Mouse (Mus musculus) embryonic fibroblast, embryonic 13.5 days (primary cell): Measurements from ENCODE around the gene Mylk4. TPM values are rescaled to one million over a fixed set of nuclear protein-coding genes. Genes with fewer than 3 reads are reported as not detected.

Source experiments
- H3K27ac ChIP-seq: 2 replicates; pipeline ENCODE4 v1.5.1; 2012; ENCODE audit warnings: low read length, control low read depth, inconsistent platforms; ENCODE audit not compliant: insufficient read depth
- H3K4me1 ChIP-seq: 2 replicates; pipeline ENCODE4 v1.6.1; 2011; ENCODE audit warnings: low read length; ENCODE audit not compliant: control insufficient read depth, insufficient read depth
- H3K4me3 ChIP-seq: 2 replicates; pipeline ENCODE4 v1.5.1; 2011; ENCODE audit warnings: mild to moderate bottlenecking, control low read depth, low read length; ENCODE audit not compliant: insufficient read depth
- CTCF ChIP-seq: IDR thresholded peaks from 2 replicates; pipeline ENCODE4 v1.5.1; 2011; ENCODE audit warnings: mild to moderate bottlenecking, control low read depth, low read length, moderate library complexity, borderline replicate concordance; ENCODE audit not compliant: insufficient read depth
- POLR2A ChIP-seq: IDR thresholded peaks from 2 replicates; pipeline ENCODE4 v1.6.1; 2011; ENCODE audit warnings: low read depth, mild to moderate bottlenecking, control low read depth, low read length, moderate library complexity
- polyA plus RNA-seq: library from polyadenylated mRNA; stranded (reverse); fragments of >200 nt; gene quantifications from 2 replicates; pipeline ENCODE4 v1.2.4, GENCODE M21; 2011; ENCODE audit warnings: low read depth; ENCODE audit not compliant: missing spikeins, insufficient read length

The Mylk4 gene
- polyA plus RNA-seq, 1 experiment: not detected

DNA sequence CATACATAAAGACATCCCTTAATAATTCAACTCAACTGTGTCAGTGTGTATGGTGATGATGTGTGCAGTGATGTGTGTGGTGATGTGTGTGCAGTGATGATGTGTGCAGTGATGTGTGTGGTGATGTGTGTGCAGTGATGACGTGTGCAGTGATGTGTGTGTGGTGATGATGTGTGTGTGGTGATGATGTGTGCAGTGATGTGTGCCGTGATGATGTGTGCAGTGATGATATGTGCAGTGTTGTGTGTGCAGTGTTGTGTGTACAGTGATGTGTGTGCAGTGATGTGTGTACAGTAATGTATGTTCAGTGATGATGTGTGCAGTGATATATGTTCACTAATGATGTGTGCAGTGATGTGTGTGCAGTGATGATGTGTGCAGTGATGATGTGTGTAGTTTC is 75.9 kb downstream of the Mylk4 start:
- TF ChIP-seq CTCF (peak; percentile 31; the same call in 1 of the 2 replicates), POLR2A (no peak)
- Histone ChIP-seq H3K4me1 (no peaks in the 10 kb centered on the region), H3K4me3 (no peak overlapping the region), H3K27ac (no peak overlapping the region)

DNA sequence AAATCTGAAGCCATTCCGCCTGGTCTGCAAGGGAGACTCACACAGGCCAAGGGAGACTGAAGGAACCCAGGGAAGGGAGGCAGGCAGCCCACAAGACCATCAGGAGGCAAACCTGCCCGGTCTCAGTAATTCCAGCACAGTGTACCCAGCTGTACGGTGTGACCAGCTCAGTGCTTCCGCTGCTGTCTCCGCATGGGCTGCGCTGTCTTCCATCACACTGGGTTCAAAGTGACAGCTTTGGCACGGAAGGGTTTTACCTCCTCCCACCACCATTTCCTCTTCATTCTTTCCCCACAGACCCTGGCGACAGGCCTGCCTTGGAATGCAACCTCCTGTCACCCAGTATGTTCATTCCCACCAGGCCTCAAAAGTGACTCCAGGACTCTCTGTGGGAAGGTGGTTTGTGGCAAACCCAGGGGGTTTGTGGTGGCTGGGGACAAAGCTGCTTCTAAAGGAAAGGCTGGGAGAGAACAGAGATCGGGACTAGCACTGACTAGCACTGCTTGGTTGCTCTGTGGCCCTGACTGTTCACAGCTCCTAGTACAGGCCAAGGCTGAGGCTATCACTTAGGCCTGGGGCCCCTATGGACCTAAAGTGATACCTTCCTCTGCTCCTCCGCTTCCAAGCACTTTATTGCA is 77.0 kb downstream of the Mylk4 start:
- H3K27ac ChIP-seq: no peak overlapping the region
- TF ChIP-seq CTCF: no peak
- TF ChIP-seq POLR2A: no peak
- no peaks in the 10 kb centered on the region for H3K4me1 ChIP-seq
- no peak overlapping the region for H3K4me3 ChIP-seq

DNA sequence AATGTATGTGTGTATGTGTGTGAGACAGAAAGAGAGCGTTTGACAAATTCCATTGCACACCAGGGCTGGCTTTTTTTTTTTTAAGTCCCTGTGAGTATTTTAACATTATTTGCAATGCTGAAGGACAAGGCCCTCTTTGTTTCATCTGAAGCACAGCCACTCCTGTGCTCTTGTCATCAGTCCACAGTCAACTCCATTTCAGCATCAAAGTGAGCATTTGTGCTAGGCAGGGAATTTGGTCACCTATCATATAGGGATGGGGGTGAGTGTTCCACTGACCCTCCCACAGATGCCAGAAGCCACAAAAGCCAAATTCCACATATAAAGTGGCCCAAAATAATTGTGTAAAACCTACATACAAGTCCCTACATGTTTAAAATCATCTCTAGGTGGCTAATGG is 78.4 kb downstream of the Mylk4 start:
- Histone ChIP-seq H3K4me1 (no peaks in the 10 kb centered on the region), H3K27ac (no peak overlapping the region), H3K4me3 (no peak overlapping the region)
- no peak for TF ChIP-seq POLR2A
- no peak for TF ChIP-seq CTCF

DNA sequence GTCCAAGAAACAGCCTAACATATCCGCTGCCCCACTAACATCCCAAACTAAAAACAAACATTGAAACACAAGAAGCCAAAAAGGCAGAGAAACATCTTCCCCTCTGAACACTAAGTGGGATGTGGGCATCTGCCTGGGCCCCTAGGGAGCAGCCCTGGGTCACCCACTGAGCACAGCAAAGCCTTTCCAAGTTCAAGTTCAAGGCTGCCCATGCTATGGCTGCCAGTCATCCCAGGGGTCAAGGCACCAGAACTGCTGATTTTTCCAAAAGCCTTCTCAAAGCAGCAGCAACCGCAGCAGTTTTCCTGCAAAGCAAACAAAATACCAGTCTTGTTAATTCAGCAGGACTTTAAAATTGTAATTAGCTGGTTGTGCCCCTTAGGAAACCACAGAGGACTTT is 78.8 kb downstream of the Mylk4 start:
- Histone ChIP-seq H3K27ac (no peak overlapping the region), H3K4me3 (no peak overlapping the region), H3K4me1 (no peaks in the 10 kb centered on the region)
- no peak for TF ChIP-seq POLR2A
- no peak for TF ChIP-seq CTCF

DNA sequence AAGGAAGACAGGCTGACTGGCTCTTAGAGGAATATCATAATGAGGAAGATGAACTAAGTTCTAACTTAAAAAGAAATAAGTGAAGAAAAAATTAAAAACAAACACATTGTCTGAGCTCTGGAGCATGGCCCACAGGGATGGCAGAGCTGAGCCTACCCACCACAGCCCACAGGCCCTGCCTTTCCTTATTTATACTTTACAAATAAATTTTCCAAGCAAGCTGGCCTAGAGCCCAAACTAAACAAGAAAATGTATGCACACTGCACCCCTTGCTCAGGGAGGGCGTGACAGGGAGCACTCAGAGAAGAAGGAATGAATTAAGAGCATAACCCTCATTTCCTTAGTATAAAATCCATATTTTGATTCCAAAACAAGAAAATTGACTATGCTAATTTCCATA is 82.2 kb downstream of the Mylk4 start:
- Histone ChIP-seq H3K4me3 (no peak overlapping the region), H3K27ac (no peak overlapping the region), H3K4me1 (no peaks in the 10 kb centered on the region)
- no peak for TF ChIP-seq CTCF
- no peak for TF ChIP-seq POLR2A

DNA sequence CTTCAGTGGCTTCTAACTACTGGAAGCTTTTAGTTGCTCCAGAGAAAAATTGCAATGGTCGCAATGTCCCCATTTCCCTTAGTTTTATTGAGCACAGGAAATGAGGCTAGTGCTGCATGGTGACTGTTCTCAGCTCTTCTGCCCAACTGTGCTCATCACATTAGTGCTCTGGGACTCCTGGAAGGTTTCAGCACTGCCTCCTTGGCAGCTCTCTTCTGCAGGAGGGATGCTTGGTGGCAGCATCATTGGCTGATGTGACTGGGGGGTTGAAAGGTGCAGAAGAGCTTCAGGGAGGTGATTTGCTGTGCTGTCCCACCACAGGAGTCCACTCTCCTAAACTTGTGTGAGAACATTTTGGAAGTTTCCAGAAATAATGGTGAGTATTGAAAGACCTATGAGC is 84.4 kb downstream of the Mylk4 start:
- Histone ChIP-seq H3K4me3 (no peak overlapping the region), H3K4me1 (no peaks in the 10 kb centered on the region), H3K27ac (no peak overlapping the region)
- TF ChIP-seq CTCF (no peak), POLR2A (no peak)

DNA sequence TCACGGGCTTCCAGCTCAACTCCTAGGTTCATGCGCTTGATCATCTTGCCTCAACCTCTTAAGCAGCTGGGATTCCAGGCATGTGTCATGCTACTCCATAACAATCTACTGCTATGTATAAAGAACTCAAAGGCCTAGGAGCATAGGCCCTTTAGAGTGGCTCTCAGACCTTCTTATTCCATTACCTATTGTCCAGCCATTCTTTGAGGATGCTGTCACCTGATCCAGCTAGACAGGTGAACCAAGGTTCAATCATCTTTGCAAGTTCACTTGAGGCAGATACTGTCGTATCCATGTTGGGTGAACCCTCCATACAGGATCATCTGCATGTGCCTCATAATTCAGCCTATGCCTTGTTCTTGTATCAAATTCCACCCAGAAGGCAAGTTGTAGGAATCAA is 84.8 kb downstream of the Mylk4 start:
- no peak overlapping the region for H3K4me3 ChIP-seq
- H3K4me1 ChIP-seq: no peaks in the 10 kb centered on the region
- TF ChIP-seq CTCF (no peak), POLR2A (no peak)
- no peak overlapping the region for H3K27ac ChIP-seq

DNA sequence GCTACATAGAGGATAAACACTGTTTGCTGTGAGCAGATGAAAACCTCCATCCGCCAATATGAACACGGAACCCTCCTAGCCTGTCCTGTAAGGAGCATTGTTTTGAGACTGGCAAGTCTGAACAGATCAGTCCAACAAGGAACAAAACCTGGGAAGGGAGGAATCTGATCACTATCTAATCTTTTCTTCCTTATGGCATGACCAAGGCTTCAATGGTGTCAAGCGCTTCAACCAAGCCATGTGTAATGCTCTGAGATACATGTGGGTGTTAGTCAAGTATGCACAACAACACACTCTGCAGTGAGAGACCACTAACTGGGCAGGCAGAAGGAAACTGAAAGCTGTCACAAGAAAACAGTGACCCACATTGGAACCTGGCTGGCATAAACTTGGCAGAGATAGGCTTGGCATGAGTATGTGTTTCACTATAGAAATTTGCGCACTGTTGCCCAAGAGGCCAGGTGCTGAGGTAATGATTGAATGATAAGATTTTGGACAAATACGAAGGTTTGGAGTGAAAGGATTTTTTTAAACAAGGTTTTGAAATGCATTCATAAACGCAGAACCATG is 89.8 kb downstream of the Mylk4 start:
- H3K4me1 ChIP-seq: no peaks in the 10 kb centered on the region
- H3K4me3 ChIP-seq: no peak overlapping the region
- H3K27ac ChIP-seq: no peak overlapping the region
- TF ChIP-seq CTCF (no peak), POLR2A (no peak)

DNA sequence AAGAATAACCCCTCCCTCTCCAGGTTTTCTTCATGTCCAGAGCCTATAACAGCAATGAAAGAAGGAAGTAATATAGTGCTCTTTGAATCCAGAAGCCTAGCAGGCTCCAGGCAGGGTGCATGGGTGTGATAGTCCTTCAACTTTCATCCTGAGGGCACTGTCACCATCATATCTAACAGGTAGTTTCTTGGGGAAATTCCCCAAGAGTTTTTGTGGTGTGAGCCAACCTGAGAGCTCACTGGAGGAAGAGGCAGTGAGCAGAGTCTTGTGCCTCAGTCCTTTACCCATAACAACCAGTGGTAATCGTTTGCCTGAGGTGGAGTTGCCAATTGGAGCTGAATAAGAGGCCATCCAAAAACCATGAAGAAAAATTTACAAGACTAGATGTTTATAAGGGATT is 91.2 kb downstream of the Mylk4 start:
- H3K4me1 ChIP-seq: no peaks in the 10 kb centered on the region
- H3K27ac ChIP-seq: no peak overlapping the region
- TF ChIP-seq CTCF (no peak), POLR2A (no peak)
- H3K4me3 ChIP-seq: no peak overlapping the region

DNA sequence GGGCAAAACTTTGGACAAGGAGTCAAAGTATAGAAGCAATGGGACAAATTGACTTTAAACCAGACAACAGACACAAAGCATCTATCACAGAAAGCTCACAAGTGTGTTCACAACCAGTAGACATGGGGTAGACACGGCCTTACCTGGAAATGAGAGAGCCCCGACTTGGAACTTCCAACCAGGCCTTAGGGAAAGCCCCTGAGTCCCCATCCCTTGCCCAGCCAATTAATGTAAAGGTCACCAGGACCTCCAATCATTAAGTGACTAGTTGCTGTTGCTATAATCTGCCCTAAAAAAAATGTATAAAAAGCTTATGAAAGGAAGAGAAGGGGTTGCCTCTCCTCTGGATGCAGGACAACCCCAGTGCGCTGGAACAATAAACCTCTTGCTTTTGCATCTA is 93.5 kb downstream of the Mylk4 start:
- no peak overlapping the region for H3K27ac ChIP-seq
- H3K4me3 ChIP-seq: no peak overlapping the region
- no peaks in the 10 kb centered on the region for H3K4me1 ChIP-seq
- no peak for TF ChIP-seq CTCF
- no peak for TF ChIP-seq POLR2A

DNA sequence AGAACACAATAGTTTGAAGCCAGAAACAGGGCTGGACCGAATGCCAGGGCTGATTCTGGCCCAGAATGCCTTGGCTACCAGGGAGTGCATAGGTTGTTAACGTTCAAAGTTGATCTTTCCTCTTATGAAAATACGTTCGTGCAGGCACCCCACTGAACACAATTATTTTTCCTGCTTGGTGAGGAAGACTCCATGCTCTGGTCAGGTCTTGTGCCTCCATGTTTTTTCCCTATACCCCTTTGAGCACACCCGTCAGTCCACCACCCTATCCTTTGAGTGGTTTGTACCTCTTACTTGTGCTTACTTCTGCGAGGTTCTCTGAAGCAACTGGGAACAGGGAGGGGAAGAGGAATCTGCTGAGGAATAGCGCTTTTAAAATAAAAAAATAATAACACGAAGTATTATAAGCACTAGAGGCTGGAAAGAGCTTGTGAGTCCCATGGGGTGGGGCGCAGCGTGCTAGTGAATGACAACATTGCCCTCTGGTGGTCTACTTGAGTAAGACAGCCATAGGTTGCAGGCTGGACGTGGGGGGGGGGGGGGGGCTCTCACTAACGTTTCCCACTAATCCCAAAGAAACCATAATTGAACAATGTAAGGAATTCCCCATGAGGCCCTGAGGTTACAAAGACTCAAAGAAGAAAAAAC is 102.8 kb downstream of the Mylk4 start:
- TF ChIP-seq CTCF (peak; percentile 64; the same call in 1 of the 2 replicates), POLR2A (no peak)
- no peak overlapping the region for H3K4me3 ChIP-seq
- H3K27ac ChIP-seq: peak overlapping the region; percentile 5; the same call in 1 of the 2 replicates
- peaks cover 8% of the 10 kb centered on the region for H3K4me1 ChIP-seq
